Mouse (Mus musculus): Measurements from ENCODE around the gene Cnnm2.

- TF ChIP-seq CTCF (IDR thresholded peaks at IDR 0.05; ENCODE audit: insufficient read depth, low read length) (no peak), POLR2A (IDR thresholded peaks at IDR 0.05; ENCODE audit: borderline replicate concordance, extremely low read depth, low read depth, low read length) (no peak)
Observed at GRCm38 (mm10) chr19:46727140-46727736, 34.2 kb upstream of the Cnnm2 start.
